Mouse (Mus musculus) MEL (cell line): ENCODE results near the gene Usp38. TPM values are rescaled to one million over a fixed set of nuclear protein-coding genes. Genes with fewer than 3 reads are reported as not detected.

Experiments used
- DNase-seq: peaks from one replicate; pipeline ENCODE4 v3.0.0; 2011; ENCODE audit warnings: low read depth, low spot score
- H3K27ac ChIP-seq: 2 replicates; pipeline ENCODE4 v1.5.1; 2012; ENCODE audit warnings: low read depth, mild to moderate bottlenecking, control low read depth, low read length, moderate library complexity; ENCODE audit not compliant: control insufficient read depth
- H3K27me3 ChIP-seq, 2 experiments: fragments of 150-350 bp in 1 of 2; sonication (generic) in 1 of 2; 2 replicates each; pipeline ENCODE4 v1.6.1; 2012; ENCODE audit warnings: low read length in 2 of 2, mild to moderate bottlenecking in 2 of 2, improper control_type of control experiment in 1 of 2, moderate library complexity in 1 of 2; ENCODE audit not compliant: insufficient read depth in 2 of 2, control insufficient read depth in 1 of 2
- H3K36me3 ChIP-seq, 2 experiments: 2 replicates each; pipeline ENCODE4 v1.6.1; 2012 to 2014; ENCODE audit warnings: low read length in 2 of 2, improper control_type of control experiment in 1 of 2, inconsistent platforms in 1 of 2, mild to moderate bottlenecking in 1 of 2; ENCODE audit not compliant: insufficient read depth in 2 of 2, control insufficient read depth in 1 of 2
- H3K4me1 ChIP-seq, 2 experiments: fragments of 150-350 bp in 1 of 2; sonication (generic) in 1 of 2; 2 replicates each; pipeline ENCODE4 v1.6.1; 2012; ENCODE audit warnings: low read length in 2 of 2, improper control_type of control experiment in 1 of 2, mild to moderate bottlenecking in 1 of 2; ENCODE audit not compliant: insufficient read depth in 2 of 2, control insufficient read depth in 1 of 2
- H3K4me3 ChIP-seq, 2 experiments: fragments of 150-350 bp in 1 of 2; sonication (generic) in 1 of 2; 2 replicates each; pipeline ENCODE4 v1.5.1; 2012; ENCODE audit warnings: low read depth in 2 of 2, low read length in 2 of 2, mild to moderate bottlenecking in 2 of 2, moderate library complexity in 2 of 2, control low read depth in 1 of 2, improper control_type of control experiment in 1 of 2; ENCODE audit not compliant: control insufficient read depth in 1 of 2, insufficient read depth in 1 of 2
- H3K79me2 ChIP-seq: 2 replicates; pipeline ENCODE4 v1.6.1; 2012; ENCODE audit warnings: mild to moderate bottlenecking, low read length, moderate library complexity; ENCODE audit not compliant: control insufficient read depth, poor library complexity, insufficient read depth
- H3K9ac ChIP-seq: 2 replicates; pipeline ENCODE4 v1.6.1; 2012; ENCODE audit warnings: low read depth, mild to moderate bottlenecking, control low read depth, low read length, moderate library complexity; ENCODE audit not compliant: control insufficient read depth, poor library complexity, severe bottlenecking
- H3K9me3 ChIP-seq: fragments of 150-350 bp; sonication (generic); replicated peaks from 2 replicates; pipeline ENCODE4 v1.6.1; 2012; ENCODE audit warnings: mild to moderate bottlenecking, low read length, improper control_type of control experiment, moderate library complexity; ENCODE audit not compliant: insufficient read depth
- CTCF ChIP-seq, 3 experiments: IDR thresholded peaks in 2 of 3; conservative IDR thresholded peaks in 1 of 3; 2 replicates each; pipeline ENCODE4 v1.5.1; 2011 to 2012; ENCODE audit warnings: low read length in 3 of 3, low read depth in 2 of 3, mild to moderate bottlenecking in 2 of 3, improper control_type of control experiment in 1 of 3, inconsistent platforms in 1 of 3, mixed read lengths in 1 of 3, moderate library complexity in 1 of 3; ENCODE audit not compliant: control insufficient read depth in 1 of 3, insufficient read depth in 1 of 3, poor library complexity in 1 of 3, severe bottlenecking in 1 of 3
- EP300 ChIP-seq, 2 experiments: IDR thresholded peaks; 2 replicates each; pipeline ENCODE4 v1.6.1; 2011; ENCODE audit warnings: improper control_type of control experiment in 2 of 2, low read length in 2 of 2, low read depth in 1 of 2, mild to moderate bottlenecking in 1 of 2
- KAT2A ChIP-seq: conservative IDR thresholded peaks from 2 replicates; pipeline ENCODE4 v1.6.1; 2012; ENCODE audit warnings: low read depth, low read length, improper control_type of control experiment, inconsistent platforms
- MAX ChIP-seq: IDR thresholded peaks from 2 replicates; pipeline ENCODE4 v1.6.1; 2011; ENCODE audit warnings: low read length, improper control_type of control experiment
- MAZ ChIP-seq: IDR thresholded peaks from 2 replicates; pipeline ENCODE4 v1.6.1; 2012; ENCODE audit warnings: low read depth, mild to moderate bottlenecking, inconsistent platforms, low read length, improper control_type of control experiment
- MYC ChIP-seq: IDR thresholded peaks from 2 replicates; pipeline ENCODE4 v1.6.1; 2011; ENCODE audit warnings: low read depth, mild to moderate bottlenecking, low read length, improper control_type of control experiment, moderate library complexity
- NELFE ChIP-seq: IDR thresholded peaks from 2 replicates; pipeline ENCODE4 v1.6.1; 2011; ENCODE audit warnings: low read depth, low read length, improper control_type of control experiment
- NRF1 ChIP-seq: IDR thresholded peaks from 2 replicates; pipeline ENCODE4 v1.6.1; 2014; ENCODE audit warnings: low read depth, mild to moderate bottlenecking, inconsistent platforms, low read length, improper control_type of control experiment, moderate library complexity; ENCODE audit not compliant: poor library complexity, insufficient read depth, severe bottlenecking
- POLR2A ChIP-seq, 2 experiments: IDR thresholded peaks; 2 replicates each; pipeline ENCODE4 v1.6.1; 2011 to 2012; ENCODE audit warnings: low read length in 2 of 2, mild to moderate bottlenecking in 2 of 2, control low read depth in 1 of 2, improper control_type of control experiment in 1 of 2, low read depth in 1 of 2, moderate library complexity in 1 of 2; ENCODE audit not compliant: control insufficient read depth in 1 of 2, insufficient read depth in 1 of 2, poor library complexity in 1 of 2
- POLR2AphosphoS2 ChIP-seq: IDR thresholded peaks from 2 replicates; pipeline ENCODE4 v1.6.1; 2011; ENCODE audit warnings: low read length, improper control_type of control experiment
- POLR2AphosphoS5 ChIP-seq: IDR thresholded peaks from 2 replicates; pipeline ENCODE4 v1.6.1; 2012; ENCODE audit warnings: low read depth, borderline replicate concordance, mild to moderate bottlenecking, inconsistent platforms, low read length, moderate library complexity, mixed read lengths
- RAD21 ChIP-seq: IDR thresholded peaks from 2 replicates; pipeline ENCODE4 v1.6.1; 2011; ENCODE audit warnings: mild to moderate bottlenecking, low read depth, low read length, improper control_type of control experiment
- RCOR1 ChIP-seq: IDR thresholded peaks from 2 replicates; pipeline ENCODE4 v1.6.1; 2012; ENCODE audit warnings: low read depth, mild to moderate bottlenecking, inconsistent platforms, low read length, improper control_type of control experiment
- SIN3A ChIP-seq: IDR thresholded peaks from 2 replicates; pipeline ENCODE4 v1.6.1; 2012; ENCODE audit warnings: low read length, improper control_type of control experiment, inconsistent platforms
- SMC3 ChIP-seq: IDR thresholded peaks from 2 replicates; pipeline ENCODE4 v1.6.1; 2011; ENCODE audit warnings: low read depth, low read length, improper control_type of control experiment
- TAL1 ChIP-seq: IDR thresholded peaks from 2 replicates; pipeline ENCODE4 v1.6.1; 2012; ENCODE audit warnings: mild to moderate bottlenecking, inconsistent platforms, low read length, moderate library complexity, mixed read lengths
- TCF12 ChIP-seq: IDR thresholded peaks from 2 replicates; pipeline ENCODE4 v1.6.1; 2014; ENCODE audit warnings: low read depth, mild to moderate bottlenecking, inconsistent platforms, low read length, improper control_type of control experiment, moderate library complexity
- USF2 ChIP-seq, 2 experiments: IDR thresholded peaks; 2 replicates each; pipeline ENCODE4 v1.6.1; 2011 to 2012; ENCODE audit warnings: improper control_type of control experiment in 2 of 2, low read length in 2 of 2, borderline replicate concordance in 1 of 2, inconsistent platforms in 1 of 2, low read depth in 1 of 2, mild to moderate bottlenecking in 1 of 2; ENCODE audit not compliant: insufficient read depth in 1 of 2
- ZC3H11A ChIP-seq: IDR thresholded peaks from 2 replicates; pipeline ENCODE4 v1.6.1; 2012; ENCODE audit warnings: low read depth, mild to moderate bottlenecking, inconsistent platforms, low read length, improper control_type of control experiment
- polyA plus RNA-seq, 2 experiments: library from polyadenylated mRNA; stranded (reverse) in 1 of 2; unstranded in 1 of 2; fragments of >175 nt in 1 of 2; fragments of >200 nt in 1 of 2; gene quantifications; 2 replicates each; pipeline versions ENCODE4 v1.2.1 to v1.2.4; 2012; ENCODE audit warnings: low replicate concordance in 2 of 2, low read depth in 1 of 2; ENCODE audit not compliant: insufficient read length in 2 of 2, insufficient read depth in 1 of 2, missing spikeins in 1 of 2
- total RNA-seq: library from RNA; depleted of rRNA; stranded (reverse); fragments of 300-350 nt; gene quantifications from 2 replicates; pipeline ENCODE4 v1.2.3, GENCODE M21; 2012

Gene Usp38
- total and polyA plus RNA-seq, 3 experiments = 22.6 to 32.3 TPM; not detected in 1

- TF ChIP-seq POLR2A (IDR thresholded peaks at IDR 0.05; ENCODE audit: control insufficient read depth in 1 of 2, insufficient read depth in 1 of 2, low read depth in 1 of 2, low read length in 2 of 2, poor library complexity in 1 of 2) (peak; percentile 55 to 82; a peak in 3 of 4 replicates), RCOR1 (no peak), POLR2AphosphoS5 (no peak), NRF1 (peak; percentile 93), MAZ (0 out of 2 replicates have a peak, but pooled peaks have one; percentile 32)
These were observed at the start of gene Usp38 (continued) for GRCm38 (mm10) chr8:81014789-81015699.

DNA sequence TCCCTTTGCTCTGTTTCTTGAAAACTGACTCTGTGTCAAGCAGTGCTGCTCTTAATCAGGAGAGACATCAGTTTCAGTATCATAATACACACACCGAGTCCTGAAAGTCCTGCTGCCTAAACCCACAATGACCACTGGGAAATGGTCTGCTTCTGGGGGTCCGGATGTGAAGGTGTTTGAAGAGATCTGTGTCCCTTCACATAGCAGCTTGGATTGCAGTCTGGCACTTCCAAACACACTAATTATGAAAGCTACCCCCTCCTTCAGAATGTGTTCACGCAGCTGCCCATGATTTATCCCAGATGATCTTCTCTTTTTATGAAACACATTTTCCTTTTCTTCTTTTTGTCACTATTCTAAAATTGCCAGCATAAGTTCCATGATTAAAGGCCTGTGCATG is 47.8 kb upstream of the Usp38 start:
- 0 out of 4 replicates have a peak, but pooled peaks cover 0 to 1% of the 10 kb centered on the region in 2 experiments for H3K27me3 ChIP-seq
- H3K9ac ChIP-seq = no peak overlapping the region
- no peaks in the 10 kb centered on the region for H3K4me1 ChIP-seq
- TF ChIP-seq SIN3A (no peak), MYC (no peak), MAX (no peak), NELFE (no peak), ZC3H11A (no peak), POLR2A (IDR thresholded peaks at IDR 0.05; ENCODE audit: control insufficient read depth in 1 of 2, insufficient read depth in 1 of 2, low read depth in 1 of 2, low read length in 2 of 2, poor library complexity in 1 of 2) (no peak), TCF12 (no peak)
- H3K27ac ChIP-seq = no peak overlapping the region
- H3K79me2 ChIP-seq = no peaks in the 10 kb centered on the region
- H3K36me3 ChIP-seq = no peaks in the 10 kb centered on the region
- no peak overlapping the region for H3K4me3 ChIP-seq
- no peak for DNase-seq
- no peaks in the 10 kb centered on the region for H3K9me3 ChIP-seq

DNA sequence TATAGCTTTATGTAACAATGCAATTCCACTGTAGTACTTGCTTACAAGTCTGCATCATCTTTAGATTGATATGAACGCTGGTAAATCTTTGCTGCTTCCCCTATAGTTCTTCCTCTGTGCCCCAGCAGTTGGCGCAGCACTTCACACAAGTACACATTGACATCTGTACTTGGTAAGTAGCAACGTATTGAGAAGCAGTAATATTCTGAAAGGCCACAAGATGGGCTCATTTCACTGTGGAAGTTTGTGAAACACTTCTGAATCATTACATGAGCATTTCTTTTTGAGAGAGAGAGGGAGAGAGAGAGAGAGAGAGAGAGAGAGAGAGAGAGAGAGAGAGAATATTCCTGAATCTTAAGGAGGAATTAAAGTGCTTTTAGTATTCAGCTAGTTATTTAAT is 47.2 kb upstream of the Usp38 start:
- Histone ChIP-seq H3K27me3 (0 out of 4 replicates have a peak, but pooled peaks cover 0 to 1% of the 10 kb centered on the region in 2 experiments), H3K27ac (no peak overlapping the region), H3K4me1 (no peaks in the 10 kb centered on the region), H3K4me3 (no peak overlapping the region)
- TF ChIP-seq KAT2A (no peak), SMC3 (peak; percentile 48), EP300 (IDR thresholded peaks at IDR 0.05; ENCODE audit: low read depth in 1 of 2, low read length in 2 of 2) (no peak), NELFE (no peak), RAD21 (peak; percentile 60), ZC3H11A (peak; percentile 53), POLR2AphosphoS2 (no peak), TAL1 (no peak), CTCF (IDR thresholded peaks at IDR 0.05 in 2 of 3, conservative IDR thresholded peaks at IDR 0.05 in 1 of 3; ENCODE audit: control insufficient read depth in 1 of 3, insufficient read depth in 1 of 3, low read depth in 2 of 3, low read length in 3 of 3, poor library complexity in 1 of 3, severe bottlenecking in 1 of 3) (peak in 1 of 3 experiments; percentile 54; a peak in 2 of 6 replicates), USF2 (IDR thresholded peaks at IDR 0.05; ENCODE audit: borderline replicate concordance in 1 of 2, insufficient read depth in 1 of 2, low read depth in 1 of 2, low read length in 2 of 2) (no peak)
- TF ChIP-seq, all 39 proteins: peak for 4
- H3K9me3 ChIP-seq = no peaks in the 10 kb centered on the region
- H3K9ac ChIP-seq = no peak overlapping the region
- no peaks in the 10 kb centered on the region for H3K36me3 ChIP-seq
- peak; percentile 47 for DNase-seq
- no peaks in the 10 kb centered on the region for H3K79me2 ChIP-seq
